Mouse (Mus musculus): ENCODE results near the gene Rps19.
"Not testable (repeated sequence)": the region's sequence is repeated elsewhere in the genome, so short reads cannot be mapped to it uniquely, and the experiment has no call there.

Rps19 gene

DNA sequence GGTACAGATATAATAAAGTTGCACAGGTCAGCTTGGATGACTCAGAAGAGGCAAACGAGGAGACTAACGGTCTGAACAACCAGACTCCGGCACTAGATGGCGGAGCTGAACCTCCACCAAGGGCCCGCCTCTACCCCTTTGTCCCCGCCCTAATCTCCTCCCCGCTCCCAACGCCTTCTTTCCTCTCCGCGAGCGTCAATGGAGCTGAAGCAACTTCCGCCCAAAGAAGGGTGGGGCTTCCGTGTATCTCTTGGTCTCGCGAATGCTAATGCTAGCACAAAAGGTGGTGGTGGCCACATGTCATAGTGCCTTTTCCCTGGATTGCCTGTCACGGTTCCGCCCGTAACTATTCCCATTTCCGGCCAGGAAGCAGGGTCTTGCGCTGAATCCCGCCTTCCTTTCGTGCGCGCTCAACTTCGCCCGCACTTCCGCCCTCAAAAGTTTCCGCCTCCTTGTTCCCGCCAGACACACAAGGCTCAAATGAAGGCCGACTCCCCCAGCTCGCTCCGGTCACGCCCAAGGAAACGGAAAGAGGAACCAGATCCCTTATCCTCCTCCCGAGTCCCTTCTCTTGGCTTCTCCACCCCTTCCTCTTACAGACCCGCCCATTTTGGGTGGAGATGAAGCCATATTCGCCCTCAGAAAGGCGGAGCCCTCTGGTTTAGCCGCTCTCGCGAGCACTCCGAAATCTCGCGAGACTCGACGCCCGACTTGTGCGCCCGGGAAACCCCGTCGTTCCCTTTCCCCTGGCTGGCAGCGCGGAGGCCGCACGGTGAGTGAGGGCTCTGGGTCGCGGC, at the start of gene Rps19:
Gene Rps19, plus strand, starts transcription at position 476 of the 797 bp plus-strand sequence.
- peak; percentile 99 for DNase-seq

DNA sequence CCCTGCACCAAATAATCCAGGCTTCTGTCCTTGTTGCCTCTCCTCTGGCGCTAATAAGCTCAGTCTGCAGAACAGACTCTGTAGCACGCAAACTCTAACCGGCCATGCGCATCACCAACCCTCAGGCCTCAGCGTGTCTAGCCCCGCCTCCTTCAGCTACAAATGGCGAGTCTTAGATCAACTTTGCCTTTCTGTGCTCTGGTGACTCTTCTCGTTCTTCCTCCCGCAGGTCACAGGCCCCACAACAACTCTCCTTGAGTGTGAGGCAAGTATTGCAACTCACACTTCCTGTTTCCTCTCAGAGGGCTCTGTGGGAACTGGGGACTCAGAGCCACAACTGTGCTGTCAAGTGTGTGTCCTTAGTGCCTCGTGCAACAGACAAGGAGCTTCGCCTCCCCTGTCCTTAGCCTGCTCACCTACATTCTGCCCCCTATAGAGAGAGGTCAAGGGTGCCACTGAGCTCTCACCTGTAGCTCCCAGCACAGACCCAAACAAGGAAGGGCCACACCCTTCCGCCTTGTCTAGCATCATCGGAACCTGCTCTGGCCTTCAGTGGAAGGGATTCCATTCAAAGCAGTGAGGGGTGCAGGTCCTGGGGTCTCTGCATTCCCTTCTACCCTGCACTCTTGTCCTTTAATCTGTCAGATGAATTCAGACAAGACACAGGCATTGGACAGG, 45.3 kb upstream of the Rps19 start:
- not testable (repeated sequence) for DNase-seq

DNA sequence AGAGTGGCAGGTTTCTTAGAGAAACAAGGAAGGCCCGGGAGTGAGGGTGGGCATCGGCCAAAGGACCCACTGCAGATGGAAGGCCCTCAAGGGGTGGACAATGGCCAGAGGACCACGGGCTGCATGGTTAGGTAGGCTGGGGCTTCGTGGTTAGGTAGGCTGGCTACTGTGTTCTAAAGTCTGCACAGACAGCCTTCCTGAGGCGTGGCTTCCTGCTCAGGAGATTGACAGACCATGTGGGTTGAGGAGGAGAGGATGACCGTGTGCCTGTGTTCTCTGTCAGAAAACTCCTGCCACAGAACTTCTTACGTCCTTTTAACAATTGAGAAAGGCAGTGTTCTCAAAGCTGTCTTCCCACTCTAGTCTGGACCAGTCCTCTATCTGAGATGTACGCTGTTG, 44.8 kb upstream of the Rps19 start:
- DNase-seq, result no peak

DNA sequence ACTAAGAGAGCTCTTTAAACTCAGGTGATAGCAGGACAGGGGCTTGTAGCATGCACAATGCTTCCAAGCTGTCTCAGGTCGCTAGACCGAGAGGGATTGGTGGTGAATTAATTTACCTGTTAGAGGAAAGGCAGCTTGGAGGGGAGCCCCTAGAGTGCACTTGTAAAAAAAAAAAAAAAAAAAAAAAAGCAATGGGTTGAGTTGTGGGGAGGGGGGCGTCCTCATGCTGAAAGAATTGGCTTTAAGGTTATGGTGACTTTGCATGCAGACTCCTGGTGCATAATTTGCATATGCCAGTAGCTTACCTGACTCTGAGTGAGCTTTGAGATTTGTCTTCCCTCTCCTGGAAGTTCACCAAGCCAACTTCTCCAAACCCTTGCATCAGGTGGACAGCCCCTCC, 43.8 kb upstream of the Rps19 start:
- no peak for DNase-seq

DNA sequence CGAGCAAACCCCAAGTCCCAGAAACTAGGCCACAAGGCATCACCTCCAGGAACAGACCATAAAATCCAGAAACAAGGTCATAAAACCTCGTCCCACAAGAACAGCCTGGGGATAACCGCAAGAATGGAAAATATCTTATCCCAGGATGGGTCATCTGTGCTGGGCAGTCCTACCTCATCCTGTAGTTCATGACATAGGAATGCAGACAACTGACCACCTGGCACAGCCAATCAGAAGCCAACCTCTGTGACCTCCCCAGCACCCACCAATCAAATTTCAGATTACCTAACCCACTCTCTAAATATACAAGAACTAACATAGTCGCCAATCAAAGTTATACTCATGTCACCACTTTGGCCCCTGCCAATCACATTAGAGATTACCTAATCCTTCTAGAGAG, 43.2 kb upstream of the Rps19 start:
- no peak for DNase-seq

DNA sequence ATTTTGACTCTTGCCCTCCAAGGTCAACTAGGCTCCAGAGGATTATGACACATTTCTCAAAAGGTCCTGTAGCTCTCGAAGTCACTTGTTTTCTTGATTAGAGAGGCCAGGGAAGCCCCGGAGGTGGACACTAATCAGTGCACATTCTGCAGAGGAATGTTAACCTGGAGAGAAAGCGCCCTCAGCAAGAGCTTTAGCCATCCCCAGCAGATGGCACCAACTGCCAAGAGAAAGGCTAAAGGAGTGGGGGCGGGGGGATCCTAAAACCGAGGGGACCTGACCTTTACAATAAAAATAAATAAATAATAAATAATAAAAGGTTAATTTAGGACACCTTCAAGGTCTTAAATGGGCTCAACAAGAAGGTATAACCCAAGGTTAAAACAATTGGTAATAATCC, 40.0 kb upstream of the Rps19 start:
- DNase-seq, result no peak

DNA sequence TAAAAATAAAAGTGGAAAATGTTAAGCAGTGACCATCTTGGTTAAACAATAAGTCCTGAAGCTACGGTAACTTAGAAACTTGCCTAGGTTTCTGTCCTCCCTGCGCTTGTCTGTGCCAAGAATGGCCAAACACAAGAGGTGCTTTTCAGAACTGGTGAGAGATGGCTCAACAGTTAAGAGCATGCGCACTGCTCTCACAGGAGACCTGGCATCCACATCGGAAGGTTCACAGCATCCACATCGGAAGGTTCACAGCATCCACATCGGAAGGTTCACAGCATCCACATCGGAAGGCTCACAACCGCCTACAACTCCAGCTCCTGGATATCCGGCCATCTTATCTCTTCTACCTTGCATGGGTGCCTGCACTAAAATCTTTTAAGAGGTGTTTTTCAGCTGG, 39.0 kb upstream of the Rps19 start:
- DNase-seq, result no peak

DNA sequence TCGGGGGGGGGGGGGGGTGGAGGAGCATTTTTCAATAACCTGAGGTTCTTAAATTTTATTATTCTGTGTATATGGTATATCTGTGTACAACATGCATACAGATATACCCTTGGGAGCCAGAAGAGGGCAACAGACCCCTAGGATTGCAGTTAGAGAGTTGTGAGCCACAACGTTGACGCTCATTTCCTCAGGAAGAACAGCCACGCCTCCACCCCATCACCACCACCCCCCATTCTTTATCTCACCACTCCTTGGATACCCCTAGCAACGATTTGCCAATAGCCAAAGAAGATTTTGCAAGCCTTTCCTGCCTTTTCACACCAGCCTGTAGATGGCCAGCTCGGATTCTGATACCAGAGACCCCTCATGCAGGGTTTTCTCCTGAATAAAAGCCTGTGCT, 38.5 kb upstream of the Rps19 start:
- no peak for DNase-seq

DNA sequence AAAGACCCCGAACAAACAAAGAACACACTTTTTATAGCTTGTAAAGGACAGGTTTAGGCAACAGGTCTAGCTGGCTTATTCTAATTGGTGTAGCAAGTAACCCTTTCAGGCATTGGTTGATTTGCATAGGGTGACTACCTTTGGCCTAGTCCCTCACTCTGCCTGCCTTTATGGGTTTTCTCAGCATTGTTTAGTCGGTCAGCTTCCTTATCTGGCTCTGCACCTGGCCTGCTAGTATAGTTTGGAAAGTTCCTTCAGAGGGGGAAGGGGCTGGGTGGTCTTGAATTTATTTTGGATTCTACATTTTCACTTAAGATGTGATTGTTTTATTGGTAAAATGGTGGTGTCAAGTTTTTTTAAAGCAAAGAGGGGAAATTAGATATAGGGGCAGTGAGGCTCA, 37.6 kb upstream of the Rps19 start:
- not testable (repeated sequence) for DNase-seq

DNA sequence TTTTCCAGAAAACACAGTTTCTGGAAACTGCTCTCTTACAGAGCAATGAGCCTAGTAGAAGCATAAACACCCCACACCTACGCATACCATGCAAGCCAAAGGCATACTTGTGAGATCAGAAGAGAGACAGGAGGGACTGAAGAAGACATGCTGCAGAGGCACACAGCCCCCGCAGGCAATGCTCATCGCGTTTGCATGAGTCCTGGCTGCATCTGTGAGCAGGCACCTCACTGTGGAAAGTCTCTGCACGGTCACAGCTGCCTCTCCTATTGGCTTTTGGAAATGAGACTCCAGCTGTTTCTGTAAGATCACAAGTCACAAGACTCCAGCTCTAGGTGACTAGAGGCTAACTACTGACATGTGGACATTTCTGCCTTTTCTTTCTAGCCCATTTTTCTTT, 34.0 kb upstream of the Rps19 start:
- DNase-seq, result no peak

DNA sequence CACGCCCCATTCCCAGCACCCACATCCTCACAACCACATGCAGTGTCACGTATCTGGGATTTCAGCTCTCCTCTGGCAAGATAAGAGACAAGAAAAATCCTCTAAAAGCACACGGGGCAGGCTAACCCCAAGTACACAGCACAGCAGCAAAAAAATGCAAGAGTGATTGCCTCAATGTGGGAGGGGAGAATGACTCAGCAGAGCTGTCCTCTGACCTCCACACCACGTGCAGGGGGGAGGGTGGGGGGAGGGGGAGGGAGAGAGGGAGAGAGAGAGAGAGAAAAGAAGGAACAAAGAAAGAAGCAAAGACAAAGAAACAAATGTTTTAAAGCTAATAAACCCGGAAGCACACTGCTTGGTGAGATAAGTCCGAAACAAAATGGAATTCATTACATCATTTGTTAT, 33.3 kb upstream of the Rps19 start:
- no peak for DNase-seq

DNA sequence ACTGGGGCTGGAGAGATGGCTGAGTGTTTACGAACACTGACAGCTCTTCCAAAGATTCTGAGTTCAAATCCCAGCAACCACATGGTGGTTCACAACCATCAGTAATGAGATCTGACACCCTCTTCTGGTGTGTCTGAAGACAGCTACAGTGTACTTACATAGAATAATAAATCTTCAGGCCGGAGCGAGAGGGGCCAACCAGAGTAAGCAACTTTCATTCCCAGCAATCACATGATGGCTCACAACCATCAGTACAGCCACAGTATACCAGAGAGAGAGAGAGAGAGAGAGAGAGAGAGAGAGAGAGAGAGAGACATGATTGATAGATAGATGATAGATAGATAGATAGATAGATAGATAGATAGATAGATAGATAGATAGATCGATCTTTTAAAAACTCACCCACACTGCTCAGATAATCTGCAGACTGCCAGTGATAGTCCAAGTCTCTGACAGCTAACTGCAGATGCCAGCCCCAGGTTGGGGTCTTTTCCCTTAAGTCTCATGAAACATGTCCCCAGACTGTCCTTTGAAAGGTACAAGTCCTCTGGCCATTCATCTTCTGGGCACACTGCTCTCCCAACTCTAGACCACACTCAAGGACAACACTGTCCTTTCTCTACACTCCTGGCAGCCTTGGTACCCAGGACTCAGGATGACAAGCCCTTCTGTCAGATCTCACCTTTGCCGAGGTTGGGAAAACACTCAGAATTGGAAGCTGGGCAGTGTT, 32.4 kb upstream of the Rps19 start:
- DNase-seq, result no peak

DNA sequence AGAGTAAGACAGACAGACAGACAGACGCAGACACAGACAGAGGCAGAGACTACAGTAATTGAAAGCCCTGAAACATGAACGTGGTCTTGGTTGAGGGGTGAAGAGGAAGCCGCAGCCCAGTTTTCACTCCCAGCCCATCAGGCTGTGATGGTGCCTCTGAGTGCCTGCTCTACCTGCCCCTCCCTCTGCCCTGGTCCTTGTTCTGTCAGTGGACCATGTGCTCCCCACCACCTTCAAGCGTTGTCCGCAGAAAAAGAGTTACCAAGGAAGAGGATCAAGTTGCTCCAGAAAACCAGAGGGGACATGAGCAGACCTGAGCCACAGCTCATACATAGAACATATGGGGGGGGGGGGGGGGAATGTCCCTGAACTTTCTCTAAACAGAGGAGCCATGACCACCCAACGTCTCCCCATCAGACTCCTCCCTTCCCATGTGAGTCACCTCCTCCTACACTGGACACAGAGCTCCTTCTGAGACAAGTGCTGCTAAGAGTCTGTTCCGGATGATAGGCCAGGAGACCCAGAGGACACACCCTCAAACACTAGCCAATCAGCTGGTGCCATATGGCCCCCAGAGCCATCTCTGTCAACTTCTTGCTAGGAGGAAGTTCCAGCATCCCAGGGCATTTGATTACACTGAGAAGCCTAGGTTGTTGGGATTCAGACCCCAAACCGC, 31.5 kb upstream of the Rps19 start:
- no peak for DNase-seq

DNA sequence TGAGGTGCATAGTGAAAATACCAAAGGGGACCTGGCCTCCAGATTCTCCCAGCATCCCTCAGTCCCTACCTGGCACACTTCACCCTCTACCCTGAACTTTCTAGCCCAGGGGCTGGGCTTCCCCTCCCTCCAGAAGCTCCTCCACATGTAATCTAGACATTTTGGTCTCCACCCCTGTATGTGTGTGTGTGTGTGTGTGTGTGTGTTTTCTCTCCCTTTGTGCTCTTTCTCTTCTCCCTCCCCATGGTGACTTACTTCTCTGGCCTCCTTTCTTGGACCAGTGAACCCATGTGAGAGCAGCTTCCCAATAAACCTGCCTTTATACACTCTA, 31.0 kb upstream of the Rps19 start:
- DNase-seq, result no peak

DNA sequence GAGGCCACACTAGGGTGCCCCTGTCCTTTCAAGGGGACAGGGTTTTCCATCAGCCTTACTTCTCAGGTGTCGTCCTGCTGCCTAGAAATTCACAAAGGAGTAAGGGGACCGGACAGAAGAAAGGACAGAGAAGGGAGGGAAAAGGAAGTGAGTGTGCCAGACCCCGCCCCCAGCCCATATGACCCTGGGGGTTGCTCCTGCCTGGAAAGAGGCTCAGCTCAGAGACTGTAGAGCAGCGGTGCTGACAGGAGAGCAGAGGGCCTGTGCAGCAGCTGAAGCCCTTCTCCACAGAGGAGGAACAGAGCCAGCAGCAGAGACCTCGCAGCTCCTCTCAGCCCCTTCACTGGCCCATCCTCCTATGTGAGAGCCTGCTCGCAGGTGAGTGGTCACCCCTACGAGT, 30.5 kb upstream of the Rps19 start:
- DNase-seq, result no peak

DNA sequence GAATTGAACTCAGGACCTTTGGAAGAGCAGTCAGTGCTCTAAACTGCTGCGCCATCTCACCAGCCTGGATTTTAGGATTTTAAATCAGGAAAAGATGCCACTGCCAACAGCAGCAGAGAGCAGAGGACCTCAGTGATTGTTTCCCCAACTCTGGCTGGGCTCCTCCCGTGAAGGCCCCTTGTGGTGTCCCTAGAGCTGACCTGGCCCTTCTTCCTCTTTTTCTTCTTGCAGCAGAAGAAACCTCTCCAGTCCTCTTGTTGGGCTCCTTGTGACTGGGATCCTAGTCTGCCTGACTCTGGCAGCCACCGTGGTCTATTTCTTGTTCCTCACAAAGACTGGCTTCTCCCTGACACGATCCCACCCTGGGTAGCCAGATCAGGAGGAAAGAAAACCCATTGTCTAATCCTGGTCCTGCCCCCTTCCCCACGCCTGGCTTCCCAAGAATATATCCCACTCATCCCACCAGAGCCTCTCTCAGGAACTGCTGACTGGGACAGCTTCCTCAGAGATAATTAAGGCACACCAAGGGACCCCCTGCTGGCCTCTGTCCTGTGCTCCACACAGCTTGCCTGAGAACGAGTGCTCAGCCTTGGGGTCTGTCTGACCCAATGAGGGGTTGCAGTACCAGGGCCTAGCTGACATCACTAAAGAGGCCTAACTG, 27.6 kb upstream of the Rps19 start:
- no peak for DNase-seq

DNA sequence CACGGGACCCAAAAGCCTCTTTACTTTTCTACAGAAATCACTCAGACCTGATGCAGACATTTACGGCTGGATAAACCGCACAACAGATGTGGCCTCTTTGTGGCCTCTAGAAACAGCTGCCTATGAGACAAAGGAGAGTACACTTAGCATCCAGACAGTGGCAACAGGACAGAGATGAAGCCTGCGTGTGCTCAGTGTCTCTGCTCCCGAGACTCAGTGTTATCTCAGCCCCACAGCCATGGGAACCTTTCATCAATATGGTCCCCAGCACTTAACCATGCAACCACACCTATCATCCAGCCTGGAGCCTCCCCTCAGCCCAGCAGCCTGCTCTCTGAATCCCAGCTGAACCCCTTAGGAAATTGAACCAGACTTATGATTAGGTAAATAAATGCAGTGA, 24.9 kb upstream of the Rps19 start:
- DNase-seq, result no peak

DNA sequence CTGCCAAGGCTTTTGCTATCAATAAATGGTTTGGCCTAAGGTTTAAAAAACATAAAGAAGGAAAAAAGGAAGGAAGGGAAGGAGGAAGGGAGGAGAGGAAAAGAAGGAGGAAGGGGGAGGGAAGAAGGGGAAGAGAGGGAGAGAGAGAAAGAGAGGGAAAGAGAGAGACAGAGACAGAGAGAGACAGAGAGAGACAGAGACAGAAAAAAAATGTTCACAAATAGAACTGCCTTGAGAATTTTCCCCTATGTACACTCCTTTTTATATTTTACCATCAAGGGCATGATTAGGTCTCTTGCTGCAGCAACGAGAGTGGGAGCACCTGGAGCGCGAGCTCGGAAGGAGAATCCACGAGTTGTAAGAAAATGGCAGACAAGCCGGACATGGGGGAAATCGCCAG, 22.3 kb upstream of the Rps19 start, which contains the start of gene Gm9844:
Gene Gm9844, plus strand, starts transcription at position 301 of the 400 bp plus-strand sequence.
- DNase-seq, result no peak

DNA sequence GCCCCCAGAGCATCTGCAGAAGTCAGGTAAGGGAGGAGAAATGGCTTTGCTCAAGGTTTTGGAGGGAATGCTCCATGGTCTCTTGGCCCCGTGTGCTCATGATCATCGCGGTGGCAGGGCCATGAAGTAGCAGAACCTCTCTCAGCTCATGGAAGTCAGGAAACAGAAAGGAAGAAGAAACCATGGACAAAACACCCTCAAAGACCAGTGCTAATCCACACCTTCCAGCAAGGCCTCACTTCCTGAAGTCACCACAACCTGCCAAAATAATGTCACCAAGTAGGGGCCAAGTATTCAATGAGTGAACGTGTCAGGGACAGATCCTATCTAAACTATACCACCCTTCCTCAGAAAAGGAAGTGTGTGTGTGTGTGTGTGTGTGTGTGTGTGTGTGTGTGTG, 21.3 kb upstream of the Rps19 start:
- no peak for DNase-seq

DNA sequence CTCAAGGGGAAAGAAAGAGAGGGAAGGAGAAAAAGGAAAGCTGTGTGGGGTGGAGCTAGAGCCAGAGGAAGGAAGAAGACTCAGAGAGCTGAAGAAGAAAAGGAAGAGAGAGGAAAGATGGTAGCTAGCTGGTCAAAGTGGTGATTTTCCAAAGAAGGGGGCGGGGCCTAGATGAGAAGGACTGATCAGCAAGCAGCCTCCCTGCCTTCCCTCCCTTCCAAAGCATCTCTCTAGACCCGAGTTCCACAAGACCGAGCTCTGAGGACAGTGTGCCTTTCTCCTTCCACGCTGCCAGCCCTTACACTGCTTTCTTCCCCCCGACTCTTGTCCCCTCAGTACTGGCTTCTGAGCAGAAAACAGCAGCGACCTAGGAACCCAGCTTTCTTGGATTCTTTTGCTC, 20.0 kb upstream of the Rps19 start:
- no peak for DNase-seq

DNA sequence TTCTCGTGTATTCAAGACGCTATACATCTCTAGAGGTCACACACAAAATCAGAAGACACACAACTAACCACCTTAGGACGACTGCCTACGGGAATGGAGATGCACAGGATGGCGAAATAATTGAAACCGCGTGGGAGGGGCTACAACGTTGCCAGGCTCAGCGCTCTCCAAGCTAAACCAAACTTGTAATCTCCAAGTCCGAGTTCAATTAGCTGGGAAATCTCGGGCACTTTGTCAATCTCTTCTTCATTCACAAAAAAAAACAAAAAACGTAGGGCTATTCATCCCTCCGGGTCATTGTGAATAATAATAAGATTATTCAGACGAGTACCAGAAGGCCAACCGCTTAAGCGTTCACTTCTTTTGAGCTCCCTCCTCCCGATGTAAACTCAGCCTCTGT, 15.1 kb upstream of the Rps19 start:
- no peak for DNase-seq

DNA sequence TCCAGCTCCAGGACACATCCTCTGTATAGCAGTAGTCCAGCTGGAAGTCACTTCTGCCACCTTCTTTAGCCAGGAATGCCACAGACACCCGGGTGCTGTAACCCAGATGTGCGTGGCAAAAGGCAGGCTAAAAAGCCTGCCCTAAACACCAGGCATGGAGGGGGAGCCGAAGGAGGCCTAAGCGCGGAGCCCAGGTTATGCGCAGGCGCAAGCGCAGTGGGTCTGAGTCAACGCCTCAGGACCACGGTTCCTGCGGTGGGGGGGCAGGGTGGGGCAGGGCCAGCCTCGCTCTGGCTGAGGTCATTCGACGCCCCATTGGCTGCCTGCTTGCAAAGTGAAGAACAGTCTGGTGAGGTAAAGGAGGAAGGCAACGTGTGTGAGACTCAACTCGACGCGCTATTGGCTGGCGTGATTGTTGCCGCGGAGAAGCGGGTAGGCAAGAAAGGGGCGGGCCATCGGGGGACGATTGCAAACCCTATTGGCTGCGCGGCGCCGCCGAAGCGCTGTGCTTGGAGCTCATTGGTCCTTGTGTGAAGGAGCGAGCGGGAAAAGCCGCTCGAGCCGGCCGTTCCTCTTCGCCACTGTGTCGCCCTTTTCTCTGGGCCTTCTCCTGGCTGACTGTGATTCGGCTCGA, 14.5 kb upstream of the Rps19 start, which contains the start of the genes Lypd4 and Dmrtc2:
Gene Lypd4, minus strand, starts transcription at position 410 of the 634 bp plus-strand sequence.
Gene Dmrtc2, plus strand, starts transcription at position 526 of the 634 bp plus-strand sequence.
- no peak for DNase-seq

All from lung, postnatal 14 days (tissue).